Mouse (Mus musculus) thymus, adult 2 months (tissue): ENCODE data around the gene Samd8. TPM values are rescaled to one million over a fixed set of nuclear protein-coding genes. Genes with fewer than 3 reads are reported as not detected.

Experiments
- DNase-seq: peaks from one replicate; pipeline ENCODE4 v3.0.0; 2021
- H3K27ac ChIP-seq: fragments of 200-500 bp; 2 replicates; pipeline ENCODE4 v1.5.1; 2012; ENCODE audit warnings: low read length, control low read depth; ENCODE audit not compliant: control insufficient read depth, insufficient read depth
- H3K27me3 ChIP-seq: fragments of 200-500 bp; 2 replicates; pipeline ENCODE4 v1.6.1; 2012; ENCODE audit warnings: mild to moderate bottlenecking, low read length, moderate library complexity, mixed read lengths; ENCODE audit not compliant: control insufficient read depth, insufficient read depth
- H3K36me3 ChIP-seq: fragments of 200-500 bp; 2 replicates; pipeline ENCODE4 v1.6.1; 2012; ENCODE audit warnings: mild to moderate bottlenecking, low read length, moderate library complexity; ENCODE audit not compliant: control insufficient read depth, insufficient read depth
- H3K4me1 ChIP-seq: fragments of 200-500 bp; replicated peaks from 2 replicates; pipeline ENCODE4 v1.6.1; 2012; ENCODE audit warnings: low read length; ENCODE audit not compliant: control insufficient read depth, insufficient read depth
- H3K4me3 ChIP-seq: fragments of 200-500 bp; 2 replicates; pipeline ENCODE4 v1.5.1; 2012; ENCODE audit warnings: mild to moderate bottlenecking, low read length, control low read depth, moderate library complexity; ENCODE audit not compliant: control insufficient read depth, insufficient read depth
- CTCF ChIP-seq: fragments of 200-500 bp; IDR thresholded peaks from 2 replicates; pipeline ENCODE4 v1.5.1; 2012; ENCODE audit warnings: mild to moderate bottlenecking, control low read depth, low read length, moderate library complexity, borderline replicate concordance; ENCODE audit not compliant: control insufficient read depth, poor library complexity, insufficient read depth; ENCODE audit errors: extremely low read depth
- POLR2A ChIP-seq: fragments of 200-500 bp; IDR thresholded peaks from 2 replicates; pipeline ENCODE4 v1.6.1; 2012; ENCODE audit warnings: mild to moderate bottlenecking, low read length, control low read depth, moderate library complexity; ENCODE audit not compliant: control insufficient read depth, poor library complexity, insufficient read depth; ENCODE audit errors: extremely low read depth
- WGBS: fragments of 180-500 bp; shearing (Covaris S2); methylation state at CpG from one replicate; pipeline ENCODE4 v1.1.7; 2018; 5-methylcytosine and 5-hydroxymethylcytosine counted together
- polyA plus RNA-seq: library from polyadenylated mRNA; depleted of rRNA; stranded (reverse); fragments of >200 nt; gene quantifications from 2 replicates; pipeline ENCODE4 v1.2.3, GENCODE M21; 2012

The Samd8 gene
- polyA plus RNA-seq, 1 experiment, result 12.1 TPM

DNA sequence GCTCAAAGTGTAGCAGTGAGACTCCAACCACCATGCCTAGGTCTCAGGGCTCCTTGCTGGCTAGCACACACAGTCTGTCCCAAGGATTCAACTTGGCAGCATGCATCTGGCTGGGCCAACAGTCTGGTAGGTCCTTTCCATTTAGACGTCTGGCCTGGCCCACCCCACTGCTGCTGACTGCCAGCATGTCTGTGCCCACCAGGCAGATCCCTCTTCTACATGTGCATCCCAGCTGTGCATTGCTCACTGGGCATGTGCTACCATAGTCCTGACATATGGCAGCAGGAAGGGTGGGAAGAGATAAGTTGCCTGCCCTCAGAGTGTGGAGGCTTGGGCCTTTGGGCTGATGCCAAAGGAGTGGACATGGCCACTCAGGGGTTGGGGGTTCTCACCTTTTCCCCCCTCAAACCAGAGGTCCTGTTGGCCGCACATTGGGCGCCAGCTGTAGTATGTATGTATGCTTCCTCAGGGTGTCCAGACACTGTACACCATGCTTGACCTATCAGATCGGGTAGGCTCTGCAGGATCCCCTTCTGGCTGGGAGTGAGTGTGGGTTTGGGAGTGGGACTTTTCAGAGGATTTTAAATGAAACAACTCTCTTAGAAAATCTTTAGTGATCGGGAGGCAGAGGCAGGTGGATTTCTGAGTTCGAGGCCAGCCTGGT is 52.3 kb downstream of the Samd8 start:
- Histone ChIP-seq H3K4me1 (no peaks in the 10 kb centered on the region), H3K27ac (no peak overlapping the region), H3K27me3 (no peaks in the 10 kb centered on the region), H3K36me3 (no peaks in the 10 kb centered on the region), H3K4me3 (no peak overlapping the region)
- WGBS, result 98% methylated on average over 6 of the region's 6 CpGs
- TF ChIP-seq POLR2A, result no peak
- TF ChIP-seq CTCF, result no peak
- no peak for DNase-seq

DNA sequence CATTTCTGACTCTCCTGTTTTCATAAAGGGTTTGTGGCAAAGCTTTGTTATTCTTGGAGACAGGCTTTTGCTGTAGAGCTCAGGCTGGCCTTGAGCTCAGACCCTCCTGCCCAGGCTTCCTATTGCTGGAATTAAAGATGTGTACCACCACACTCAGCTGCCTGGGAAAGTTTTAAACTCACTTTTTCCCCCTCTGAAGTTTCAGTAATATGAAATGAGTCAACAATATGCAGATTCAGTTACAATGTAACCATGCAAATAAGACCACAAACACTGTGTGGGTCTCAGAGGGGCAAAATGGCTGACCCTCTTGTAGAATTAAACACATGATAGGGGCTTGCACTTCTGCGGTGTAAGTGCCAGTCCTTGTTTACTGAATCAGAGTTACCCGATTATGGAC is 55.9 kb downstream of the Samd8 start:
- no peak overlapping the region for H3K27ac ChIP-seq
- WGBS, result 99% methylated on average over 2 of the region's 2 CpGs

DNA sequence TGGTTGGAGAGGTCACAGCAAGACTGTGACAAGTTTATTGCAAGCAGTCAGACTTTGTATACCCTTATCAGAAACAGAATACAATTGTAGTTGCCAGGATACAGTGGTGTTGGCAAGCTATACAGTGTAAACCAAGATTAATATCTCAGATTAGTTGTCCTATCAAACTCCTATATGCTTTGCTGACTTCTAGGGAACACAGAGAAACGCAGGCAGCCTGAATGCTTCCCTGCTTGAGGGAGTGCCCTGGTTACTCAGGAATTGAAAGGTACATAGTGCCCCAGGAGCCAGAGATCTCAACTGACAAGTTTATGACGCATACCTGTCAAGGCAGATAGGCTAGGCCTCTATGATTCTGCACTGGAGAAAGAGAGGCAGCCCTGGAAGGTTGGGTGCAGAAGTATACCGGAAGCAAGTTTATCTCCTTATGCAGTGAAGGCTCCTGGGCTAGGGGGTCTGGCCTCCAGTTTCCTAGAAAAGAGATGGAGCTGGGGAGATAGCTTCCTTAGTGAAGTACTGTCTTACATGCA is 56.4 kb downstream of the Samd8 start:
- TF ChIP-seq POLR2A (no peak), CTCF (no peak)
- Histone ChIP-seq H3K36me3 (no peaks in the 10 kb centered on the region), H3K27ac (no peak overlapping the region), H3K4me1 (peaks cover 5% of the 10 kb centered on the region), H3K4me3 (no peak overlapping the region), H3K27me3 (no peaks in the 10 kb centered on the region)
- WGBS, result 94% methylated on average over 3 of the region's 3 CpGs
- no peak for DNase-seq

More for the DNA sequence above, 55.9 kb downstream of the Samd8 start:
- H3K27me3 ChIP-seq, result no peaks in the 10 kb centered on the region
- TF ChIP-seq CTCF, result no peak
- no peak for TF ChIP-seq POLR2A
- no peak for DNase-seq
- H3K4me3 ChIP-seq, result no peak overlapping the region
- no peaks in the 10 kb centered on the region for H3K36me3 ChIP-seq
- H3K4me1 ChIP-seq, result peaks cover under 1% of the 10 kb centered on the region; the same call in 1 of the 2 replicates

DNA sequence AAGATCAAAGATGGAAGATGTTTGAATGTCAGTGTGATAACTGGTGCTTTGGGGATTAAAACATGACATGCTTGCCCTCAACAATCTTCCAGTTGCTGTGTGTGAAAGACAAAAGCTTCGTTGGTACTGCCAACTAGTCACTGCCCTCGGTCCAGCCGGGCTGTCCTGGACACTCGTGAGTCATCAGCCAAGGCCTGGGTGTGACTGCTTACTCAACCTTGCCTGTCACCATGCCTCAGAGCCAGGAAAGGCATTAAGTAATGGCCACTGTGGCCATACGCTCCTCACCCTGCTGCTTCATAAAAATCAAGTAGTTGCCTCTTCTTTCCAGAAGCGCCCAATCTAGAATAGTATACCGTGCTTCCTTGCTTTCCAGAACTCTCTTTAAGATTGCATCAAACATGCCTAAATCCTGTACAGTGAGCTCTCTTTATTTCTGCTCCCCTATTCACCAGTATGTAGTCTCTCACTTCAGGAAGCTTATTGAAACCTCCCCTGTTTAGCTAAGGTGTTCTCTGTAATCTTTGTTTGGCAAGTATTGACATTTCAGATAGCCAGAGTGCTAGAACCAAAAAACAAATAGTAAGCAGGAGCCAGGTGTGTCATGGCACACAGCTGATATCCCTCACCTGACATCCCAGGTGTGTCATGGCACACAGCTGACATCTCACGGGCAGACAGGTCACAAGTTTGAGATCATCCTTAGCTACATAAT is 58.0 kb downstream of the Samd8 start:
- Histone ChIP-seq H3K4me1 (peaks cover 6% of the 10 kb centered on the region), H3K4me3 (no peak overlapping the region), H3K27me3 (no peaks in the 10 kb centered on the region), H3K27ac (no peak overlapping the region), H3K36me3 (no peaks in the 10 kb centered on the region)
- WGBS, result 94% methylated on average over 8 of the region's 8 CpGs
- no peak for TF ChIP-seq POLR2A
- TF ChIP-seq CTCF, result no peak
- no peak for DNase-seq

DNA sequence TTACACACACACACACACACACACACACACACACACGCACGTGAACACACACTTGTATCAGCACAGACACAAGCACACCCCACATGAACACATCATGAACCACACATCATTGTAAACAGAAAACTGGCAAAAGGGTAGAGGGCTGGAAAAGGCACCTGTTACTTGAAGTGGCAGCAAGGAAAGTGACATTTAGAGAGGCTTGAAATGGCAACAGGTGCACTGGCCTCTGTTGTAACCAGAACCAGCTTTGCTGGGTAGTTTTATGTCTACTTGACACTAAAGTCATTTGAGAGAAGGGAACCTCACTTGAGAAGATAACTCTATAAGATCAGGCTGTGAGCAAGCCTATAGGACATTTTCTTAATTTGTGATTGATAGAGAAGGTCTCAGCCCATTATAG is 59.1 kb downstream of the Samd8 start:
- Histone ChIP-seq H3K27ac (no peak overlapping the region), H3K4me1 (peaks cover 6% of the 10 kb centered on the region), H3K4me3 (no peak overlapping the region), H3K36me3 (no peaks in the 10 kb centered on the region), H3K27me3 (no peaks in the 10 kb centered on the region)
- TF ChIP-seq CTCF (no peak), POLR2A (no peak)
- 94% methylated on average over 2 of the region's 2 CpGs for WGBS
- no peak for DNase-seq

DNA sequence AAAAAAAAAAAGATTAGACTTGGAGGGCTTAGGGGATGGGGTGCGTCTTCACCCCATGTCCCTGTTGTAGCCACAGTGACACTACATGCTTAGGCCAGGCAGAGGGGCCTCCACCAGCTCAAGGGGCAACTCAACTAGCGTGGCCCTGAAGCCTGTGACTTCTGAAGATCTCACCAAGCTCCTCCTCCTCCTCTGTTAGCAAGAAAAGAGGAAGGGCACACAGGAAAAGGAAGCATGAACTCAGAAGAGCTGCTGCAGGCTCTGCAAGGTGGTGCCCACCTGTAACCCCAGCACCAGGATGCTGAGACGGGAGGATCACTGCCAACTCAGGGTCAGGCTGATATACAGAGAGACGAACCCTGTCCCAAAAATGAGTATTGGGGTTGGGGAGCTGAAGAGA is 61.0 kb downstream of the Samd8 start:
- Histone ChIP-seq H3K27me3 (no peaks in the 10 kb centered on the region), H3K4me1 (peaks cover 6% of the 10 kb centered on the region), H3K4me3 (no peak overlapping the region), H3K27ac (no peak overlapping the region; the same call in 1 of the 2 replicates), H3K36me3 (no peaks in the 10 kb centered on the region)
- TF ChIP-seq CTCF (no peak), POLR2A (no peak)
- no peak for DNase-seq
- WGBS, result 27% methylated on average over 4 of the region's 4 CpGs

DNA sequence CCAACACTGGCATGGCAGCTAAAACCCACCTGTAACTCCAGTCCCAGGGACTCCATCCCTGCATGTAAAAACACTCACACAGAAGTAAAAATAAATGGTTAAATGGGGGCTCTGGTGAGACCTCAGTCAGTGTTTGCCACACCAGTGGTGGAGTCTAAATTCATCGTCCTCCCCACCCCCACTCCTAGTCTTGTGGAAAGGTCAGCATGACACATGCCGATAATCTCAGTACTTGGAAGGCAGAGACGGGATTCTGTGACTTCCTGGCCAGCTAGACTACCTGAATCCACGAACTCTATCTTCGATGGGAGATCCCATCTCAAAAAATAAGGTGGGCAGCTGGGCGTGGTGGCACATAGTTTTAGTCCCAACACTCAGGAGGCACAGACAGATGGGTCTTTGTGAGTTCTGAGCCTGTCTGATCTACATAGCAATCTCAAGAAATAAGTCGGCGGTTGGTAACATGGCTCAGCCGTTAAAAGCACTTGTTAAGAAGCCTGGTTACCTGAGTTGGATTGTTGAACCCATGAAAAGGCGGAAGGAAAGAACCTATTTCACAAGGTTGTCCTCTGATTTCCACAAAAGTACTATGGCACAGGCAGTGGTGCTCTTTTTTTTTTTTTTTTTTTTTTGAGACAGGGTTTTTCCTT is 61.5 kb downstream of the Samd8 start:
- Histone ChIP-seq H3K36me3 (no peaks in the 10 kb centered on the region), H3K4me3 (no peak overlapping the region), H3K27me3 (no peaks in the 10 kb centered on the region), H3K27ac (no peak overlapping the region), H3K4me1 (peaks cover 6% of the 10 kb centered on the region)
- 92% methylated on average over 10 of the region's 10 CpGs for WGBS
- DNase-seq, result no peak
- no peak for TF ChIP-seq CTCF
- TF ChIP-seq POLR2A, result no peak
